Mouse (Mus musculus) forebrain, embryonic 12.5 days (tissue): Measurements from ENCODE around the gene Syngap1. TPM values are rescaled to one million over a fixed set of nuclear protein-coding genes. Genes with fewer than 3 reads are reported as not detected.
"Not testable (repeated sequence)": the region's sequence is repeated elsewhere in the genome, so short reads cannot be mapped to it uniquely, and the experiment has no call there.

Experiments used
- ATAC-seq: fragments of 200-750 bp; cut with Nextera tagmentation; 2 replicates; pipeline ENCODE4 v1.8.0; 2017; ENCODE audit warnings: moderate TSS enrichment; ENCODE audit not compliant: low FRiP score
- H3K27ac ChIP-seq: fragments of 300-500 bp; sonication (generic); 2 replicates; pipeline ENCODE4 v1.5.1; 2016; ENCODE audit warnings: mild to moderate bottlenecking
- H3K27me3 ChIP-seq: fragments of 300-500 bp; sonication (generic); 2 replicates; pipeline ENCODE4 v1.6.1; 2016; ENCODE audit warnings: mild to moderate bottlenecking
- H3K36me3 ChIP-seq: fragments of 300-500 bp; sonication (generic); replicated peaks from 2 replicates; pipeline ENCODE4 v1.6.1; 2016; ENCODE audit warnings: mild to moderate bottlenecking
- H3K4me1 ChIP-seq: fragments of 300-500 bp; sonication (generic); 2 replicates; pipeline ENCODE4 v1.6.1; 2016
- H3K4me2 ChIP-seq: fragments of 300-500 bp; sonication (generic); 2 replicates; pipeline ENCODE4 v1.6.1; 2016; ENCODE audit warnings: mild to moderate bottlenecking, moderate library complexity
- H3K4me3 ChIP-seq: fragments of 300-500 bp; sonication (generic); replicated peaks from 2 replicates; pipeline ENCODE4 v1.5.1; 2016; ENCODE audit warnings: mild to moderate bottlenecking
- H3K9ac ChIP-seq: fragments of 300-500 bp; sonication (generic); 2 replicates; pipeline ENCODE4 v1.6.1; 2016; ENCODE audit warnings: mild to moderate bottlenecking
- H3K9me3 ChIP-seq: fragments of 300-500 bp; sonication (generic); 2 replicates; pipeline ENCODE4 v1.6.1; 2016
- WGBS: fragments of 180-500 bp; shearing (Covaris S2); methylation state at CpG from one replicate; pipeline ENCODE4 v1.1.7; 2016; 5-methylcytosine and 5-hydroxymethylcytosine counted together
- polyA plus RNA-seq: library from polyadenylated mRNA; unstranded; fragments of >200 nt; fragmentation: Nextera tagmentation; extraction: Ambion mirVana; gene quantifications from 2 replicates; pipeline ENCODE4 v1.2.1, GENCODE M21; 2016

Gene Syngap1
- 3.9 and 4.8 TPM in 2 replicates for polyA plus RNA-seq

DNA sequence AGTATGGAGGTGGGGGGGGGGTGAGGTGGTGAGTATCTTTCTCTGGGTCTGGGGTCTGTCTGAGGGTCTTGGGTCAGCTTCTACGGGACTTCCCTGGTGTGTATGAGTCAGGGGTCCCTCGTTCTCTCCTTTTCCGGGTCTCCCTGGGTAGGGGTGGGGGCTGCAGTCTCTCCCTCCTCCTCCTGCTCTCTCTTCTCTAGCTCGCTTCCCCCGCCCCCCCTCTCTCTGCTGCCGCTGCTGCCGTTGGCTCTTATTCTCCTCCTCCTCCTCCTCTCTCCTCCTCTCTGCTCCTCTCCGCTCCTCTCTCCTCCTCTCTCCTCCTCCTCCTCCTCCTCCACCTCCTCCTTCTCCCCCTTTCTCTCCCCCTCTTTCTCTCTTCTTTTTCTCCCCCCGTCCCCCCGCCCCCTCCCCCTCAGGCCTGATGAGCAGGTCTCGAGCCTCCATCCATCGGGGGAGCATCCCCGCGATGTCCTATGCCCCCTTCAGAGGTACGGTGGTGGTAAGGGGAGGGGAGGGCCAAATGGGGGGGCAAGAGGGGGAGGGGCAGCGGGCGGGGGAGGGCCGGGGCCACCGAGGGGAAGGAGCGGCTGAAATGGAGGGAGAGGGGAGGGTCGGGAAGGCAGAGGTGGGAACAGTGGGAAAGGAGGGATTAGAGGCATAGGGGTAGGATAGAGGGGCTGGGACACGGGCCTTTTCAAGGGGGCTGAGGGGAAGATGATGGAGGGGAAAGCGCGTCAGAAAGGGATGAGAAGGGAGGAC is at the start of gene Syngap1:
Gene Syngap1 (plus strand): TSS at position 223 of the 759 bp plus-strand sequence.
- Histone ChIP-seq H3K4me1 (peaks cover 67% of the 10 kb centered on the region), H3K9ac (peak within 1 kb of the TSS; percentile 80), H3K27me3 (no peaks in the 10 kb centered on the region), H3K4me2 (peak within 1 kb of the TSS; percentile 98), H3K9me3 (no peaks in the 10 kb centered on the region), H3K27ac (peak within 1 kb of the TSS; percentile 97), H3K36me3 (peaks cover 11% of the 10 kb centered on the region), H3K4me3 (peak within 1 kb of the TSS; percentile 64)
- no peak for ATAC-seq
- under 1% methylated on average over 22 of the region's 24 CpGs for WGBS

DNA sequence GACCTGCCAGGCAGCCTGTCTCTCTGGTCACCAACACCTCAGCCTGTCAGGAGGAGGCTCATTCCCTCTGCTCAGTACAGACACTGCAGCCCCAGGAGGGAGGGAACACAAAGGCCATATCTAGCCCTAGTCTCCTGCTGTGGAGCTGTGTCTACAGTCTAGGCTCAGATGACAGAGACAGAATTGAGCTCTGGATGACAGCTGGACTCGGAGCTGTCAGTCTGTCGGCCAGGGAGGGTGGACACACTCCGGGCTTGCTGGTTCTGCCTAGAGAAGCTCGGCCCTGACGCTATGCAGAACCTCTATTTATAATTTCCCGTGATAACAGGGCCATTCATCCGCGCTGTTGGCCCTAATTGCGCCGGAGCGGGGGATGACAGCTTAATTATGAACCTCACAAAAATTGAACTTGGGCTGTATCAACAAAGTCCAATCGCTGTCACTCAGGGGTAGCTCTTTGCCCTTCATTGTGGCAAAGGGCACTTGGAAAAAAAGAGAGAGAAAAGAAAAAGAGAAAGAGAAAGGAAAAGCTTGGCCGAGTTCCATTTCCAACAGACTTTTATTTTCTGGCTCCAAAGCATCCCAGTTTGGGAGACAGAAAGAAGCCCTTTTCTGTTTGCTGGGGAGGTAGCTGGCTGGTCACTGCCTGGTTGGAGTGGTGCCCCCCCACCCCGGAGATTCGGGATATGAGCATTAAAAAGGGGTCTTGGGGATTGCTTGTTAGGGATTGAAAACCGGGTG is 48.2 kb upstream of the Syngap1 start:
- Histone ChIP-seq H3K4me3 (no peak overlapping the region), H3K27me3 (peaks cover 15% of the 10 kb centered on the region), H3K9me3 (no peaks in the 10 kb centered on the region), H3K36me3 (no peaks in the 10 kb centered on the region), H3K27ac (peak overlapping the region; percentile 47; the same call in 1 of the 2 replicates), H3K9ac (peak overlapping the region; percentile 33), H3K4me2 (peak overlapping the region; percentile 24; the same call in 1 of the 2 replicates), H3K4me1 (peaks cover 16% of the 10 kb centered on the region)
- 0 out of 2 replicates have a peak, but pooled peaks have one; percentile 60 for ATAC-seq
- 35% methylated on average over 16 of the region's 16 CpGs for WGBS

DNA sequence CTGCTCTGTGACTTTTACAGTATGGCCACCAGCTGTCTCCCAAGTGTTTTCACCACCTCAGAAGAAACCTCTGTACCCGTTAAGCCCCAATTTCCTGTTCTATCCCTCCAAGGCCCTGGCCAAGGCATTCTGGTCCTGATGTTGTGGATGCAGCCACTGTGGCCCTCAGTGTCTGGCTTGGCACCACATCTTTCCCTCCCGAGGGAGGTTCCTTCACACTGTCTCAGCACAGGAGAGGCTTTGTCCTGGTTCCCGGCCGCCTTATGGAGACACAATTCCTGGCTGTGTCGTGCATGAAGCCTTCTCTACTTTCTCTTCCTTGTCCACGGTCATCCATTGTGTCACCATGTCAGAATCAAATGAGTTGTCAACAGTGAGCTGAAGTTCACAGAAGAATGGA is 47.6 kb upstream of the Syngap1 start:
- Histone ChIP-seq H3K27me3 (peaks cover 13% of the 10 kb centered on the region; the same call in 1 of the 2 replicates), H3K4me3 (no peak overlapping the region), H3K27ac (no peak overlapping the region), H3K4me1 (peaks cover 16% of the 10 kb centered on the region), H3K9me3 (no peaks in the 10 kb centered on the region), H3K36me3 (no peaks in the 10 kb centered on the region), H3K4me2 (no peak overlapping the region), H3K9ac (no peak overlapping the region)
- WGBS = 60% methylated on average over 6 of the region's 6 CpGs
- no peak for ATAC-seq

DNA sequence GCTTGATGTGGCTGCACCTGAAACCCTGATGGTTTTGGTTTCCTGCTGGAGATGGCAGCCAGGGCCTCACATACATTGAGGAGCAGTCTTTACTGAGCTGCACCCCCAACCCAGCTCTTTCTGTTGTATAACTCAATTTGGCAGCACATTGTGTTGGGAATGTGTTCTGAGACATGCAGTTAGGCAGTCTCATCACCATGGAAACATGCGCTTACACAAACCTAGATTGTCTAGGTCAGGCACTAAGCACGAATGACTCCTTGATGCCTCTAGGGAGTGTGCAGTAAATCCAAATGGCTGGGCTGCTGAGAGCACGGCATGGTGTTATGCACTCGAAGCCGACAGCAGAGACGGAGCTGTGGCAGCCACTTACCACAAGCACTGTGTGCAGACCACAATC is 46.7 kb upstream of the Syngap1 start:
- peaks cover 12% of the 10 kb centered on the region; the same call in 1 of the 2 replicates for H3K27me3 ChIP-seq
- peaks cover 16% of the 10 kb centered on the region for H3K4me1 ChIP-seq
- no peak for ATAC-seq
- no peak overlapping the region for H3K4me2 ChIP-seq
- H3K36me3 ChIP-seq = no peaks in the 10 kb centered on the region
- H3K4me3 ChIP-seq = no peak overlapping the region
- H3K9me3 ChIP-seq = no peaks in the 10 kb centered on the region
- H3K27ac ChIP-seq = no peak overlapping the region
- H3K9ac ChIP-seq = no peak overlapping the region
- 83% methylated on average over 6 of the region's 6 CpGs for WGBS

DNA sequence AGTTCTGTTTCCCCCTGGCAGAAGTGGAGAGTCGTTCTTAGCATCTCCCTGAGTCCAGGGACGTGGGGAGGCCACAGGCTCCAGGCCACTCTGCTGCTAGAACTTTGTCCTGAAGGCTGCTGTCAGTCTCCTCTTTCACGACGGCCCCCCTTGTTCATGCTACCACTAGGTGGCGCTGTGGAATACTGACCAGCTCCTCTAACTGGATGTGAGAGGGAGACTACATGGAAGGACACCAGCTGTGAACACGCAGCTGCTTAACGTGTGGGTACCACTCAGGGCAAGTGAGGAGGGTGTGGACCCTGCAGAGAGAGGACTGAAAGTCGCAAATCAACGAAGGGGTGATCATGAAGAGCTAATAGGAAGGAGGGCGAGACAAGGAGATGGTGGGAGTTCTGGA is 45.5 kb upstream of the Syngap1 start:
- Histone ChIP-seq H3K4me3 (no peak overlapping the region), H3K4me1 (peaks cover 16% of the 10 kb centered on the region), H3K4me2 (no peak overlapping the region), H3K36me3 (no peaks in the 10 kb centered on the region), H3K9me3 (no peaks in the 10 kb centered on the region), H3K27me3 (peaks cover 19% of the 10 kb centered on the region; the same call in 1 of the 2 replicates), H3K27ac (no peak overlapping the region), H3K9ac (no peak overlapping the region)
- no peak for ATAC-seq
- 15% methylated on average over 10 of the region's 10 CpGs for WGBS

DNA sequence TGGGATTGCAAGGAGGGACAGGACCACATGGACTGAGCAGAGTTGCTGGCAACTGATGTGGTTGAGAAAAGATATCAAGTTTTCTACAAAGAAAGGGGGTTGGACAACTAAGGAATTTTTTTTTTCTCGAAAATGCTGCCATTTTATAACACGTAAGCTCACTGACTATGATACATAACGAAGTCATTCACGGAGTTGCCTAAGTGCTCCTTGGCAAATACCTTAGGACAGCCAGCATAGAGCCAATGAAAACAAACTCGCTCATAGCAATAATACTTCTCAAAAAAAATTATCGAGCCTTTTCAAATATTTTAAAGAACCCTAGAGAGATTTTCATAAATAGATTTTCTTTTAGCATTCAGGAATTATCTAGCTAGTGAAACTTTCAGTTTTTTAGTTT is 40.1 kb upstream of the Syngap1 start:
- Histone ChIP-seq H3K27me3 (peaks cover 19% of the 10 kb centered on the region; the same call in 1 of the 2 replicates), H3K4me2 (no peak overlapping the region), H3K36me3 (no peaks in the 10 kb centered on the region), H3K9me3 (no peaks in the 10 kb centered on the region), H3K4me3 (no peak overlapping the region), H3K27ac (no peak overlapping the region), H3K4me1 (no peaks in the 10 kb centered on the region), H3K9ac (no peak overlapping the region)
- no peak for ATAC-seq
- WGBS = 84% methylated on average over 6 of the region's 6 CpGs

DNA sequence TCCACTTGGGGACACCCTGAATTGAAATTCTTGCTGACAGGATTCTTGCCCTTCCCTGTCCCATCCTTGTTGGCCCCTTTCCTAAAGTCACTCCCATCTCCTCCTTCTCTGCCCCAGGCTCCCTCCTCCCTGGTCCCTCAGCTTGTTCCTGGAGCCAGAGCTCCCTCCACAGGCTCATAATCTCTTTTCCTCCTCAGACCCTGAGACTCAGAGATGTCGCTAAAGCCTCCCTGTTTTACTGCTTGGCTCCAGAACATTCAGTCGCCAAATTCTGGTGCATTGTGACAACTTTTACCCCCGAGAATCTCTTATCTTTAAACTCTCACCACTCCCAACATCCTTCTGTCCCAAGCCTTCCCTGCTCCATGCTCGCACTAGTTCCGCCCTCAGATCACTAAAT is 36.7 kb upstream of the Syngap1 start:
- ATAC-seq = no peak
- H3K27me3 ChIP-seq = peaks cover 7% of the 10 kb centered on the region; the same call in 1 of the 2 replicates

DNA sequence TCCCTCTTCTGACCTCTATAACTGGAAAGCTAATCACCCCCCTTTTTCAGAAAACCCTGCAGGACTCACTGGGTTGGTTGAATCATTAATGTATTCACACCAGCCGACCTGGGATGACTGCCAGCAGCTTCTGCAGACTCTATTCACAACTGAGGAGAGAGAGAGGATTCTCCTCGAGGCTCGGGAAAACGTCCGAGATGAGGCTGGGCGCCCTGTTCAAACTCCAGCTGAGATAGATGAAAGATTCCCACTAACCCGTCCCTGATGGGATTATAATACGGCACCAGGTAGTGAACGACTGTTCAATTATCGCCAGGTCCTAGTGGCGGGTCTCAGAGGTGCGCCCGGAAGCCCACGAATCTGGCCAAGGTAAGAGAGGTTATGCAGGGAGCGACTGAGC is 33.5 kb upstream of the Syngap1 start:
- H3K4me2 ChIP-seq, H3K9ac ChIP-seq, H3K4me1 ChIP-seq, H3K9me3 ChIP-seq, H3K27me3 ChIP-seq, H3K36me3 ChIP-seq, H3K4me3 ChIP-seq, ATAC-seq, H3K27ac ChIP-seq: not testable (repeated sequence)
- 91% methylated on average over 15 of the region's 15 CpGs for WGBS

More for the DNA sequence above, 36.7 kb upstream of the Syngap1 start:
- no peak overlapping the region for H3K4me3 ChIP-seq
- no peak overlapping the region for H3K27ac ChIP-seq
- H3K4me1 ChIP-seq = no peaks in the 10 kb centered on the region
- H3K9ac ChIP-seq = no peak overlapping the region
- WGBS = 64% methylated on average over 5 of the region's 5 CpGs
- no peaks in the 10 kb centered on the region for H3K9me3 ChIP-seq
- H3K4me2 ChIP-seq = no peak overlapping the region
- H3K36me3 ChIP-seq = no peaks in the 10 kb centered on the region

DNA sequence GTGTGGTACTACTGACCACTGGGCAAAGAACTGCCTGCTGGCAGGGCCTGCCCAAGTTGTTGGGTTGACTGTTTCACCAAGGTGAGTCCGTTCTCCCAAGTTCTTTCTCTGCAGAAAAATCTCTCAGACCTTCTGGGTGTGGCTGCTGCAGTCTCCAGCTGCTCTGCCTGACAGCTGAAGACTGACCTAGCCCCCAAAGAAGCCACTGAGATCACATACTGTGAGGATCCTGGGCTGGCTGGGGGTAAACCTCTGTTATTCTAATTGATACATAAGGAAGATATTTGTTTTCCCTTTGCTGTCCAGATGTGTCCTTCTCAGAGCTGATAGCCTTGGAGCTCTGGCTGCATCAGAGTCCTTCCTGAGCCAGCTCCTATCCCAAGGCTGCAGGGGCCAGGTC is 25.8 kb upstream of the Syngap1 start:
- H3K9me3 ChIP-seq = no peaks in the 10 kb centered on the region
- peaks cover 14% of the 10 kb centered on the region for H3K4me1 ChIP-seq
- H3K9ac ChIP-seq = no peak overlapping the region; the same call in 1 of the 2 replicates
- 50% methylated on average over 1 of the region's 1 CpGs for WGBS
- no peak overlapping the region for H3K4me3 ChIP-seq
- H3K27me3 ChIP-seq = no peaks in the 10 kb centered on the region
- ATAC-seq = no peak
- H3K27ac ChIP-seq = no peak overlapping the region
- H3K36me3 ChIP-seq = no peaks in the 10 kb centered on the region
- no peak overlapping the region for H3K4me2 ChIP-seq

DNA sequence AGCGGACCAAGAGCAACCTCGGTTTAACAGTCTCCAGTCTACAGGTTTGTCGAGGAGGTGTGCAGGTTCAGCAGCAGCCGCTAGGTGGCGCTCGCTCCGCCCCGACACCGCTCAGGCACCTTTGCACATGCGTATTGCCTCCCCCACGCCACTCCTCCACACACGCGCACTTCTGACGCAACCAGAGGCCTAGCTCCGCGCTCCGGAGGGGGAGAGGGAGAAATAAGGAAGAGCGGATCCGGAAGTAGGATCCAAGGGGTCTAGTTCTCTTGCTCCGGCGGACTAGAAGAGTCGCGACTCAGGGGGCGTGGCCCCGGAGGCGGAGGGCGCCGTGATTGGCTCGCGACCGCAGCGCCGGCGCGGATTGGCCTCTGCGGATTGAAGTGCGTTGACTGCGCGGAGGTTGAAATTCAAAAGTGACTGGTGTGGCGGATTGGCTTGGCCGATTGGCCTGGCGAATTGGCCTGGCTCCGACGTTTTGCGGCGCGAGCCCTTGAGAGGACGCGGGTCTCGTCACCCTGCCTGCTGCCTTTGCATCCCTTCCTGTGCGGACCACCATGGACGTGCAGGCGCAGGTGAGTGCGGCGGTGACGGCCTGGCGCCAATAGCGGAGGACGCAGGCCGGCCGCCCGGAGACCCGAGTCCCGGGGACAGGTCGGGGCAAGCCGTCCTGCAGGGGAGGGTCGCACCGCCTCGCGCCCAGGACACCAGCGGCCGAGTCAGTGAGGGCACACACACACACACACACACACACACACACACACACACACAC is 24.2 kb upstream of the Syngap1 start, which contains the start of gene Kifc5b:
Gene Kifc5b (plus strand): TSS at position 381 of the 772 bp plus-strand sequence.
- Histone ChIP-seq H3K9me3 (no peaks in the 10 kb centered on the region), H3K27me3 (no peaks in the 10 kb centered on the region), H3K27ac (peak within 1 kb of the TSS; percentile 86), H3K4me3 (peak within 1 kb of the TSS; percentile 78), H3K4me1 (peaks cover 14% of the 10 kb centered on the region), H3K36me3 (peaks cover 12% of the 10 kb centered on the region), H3K9ac (peak within 1 kb of the TSS; percentile 76), H3K4me2 (peak within 1 kb of the TSS; percentile 63)
- peak; percentile 99 for ATAC-seq
- WGBS = under 1% methylated on average over 61 of the region's 72 CpGs

DNA sequence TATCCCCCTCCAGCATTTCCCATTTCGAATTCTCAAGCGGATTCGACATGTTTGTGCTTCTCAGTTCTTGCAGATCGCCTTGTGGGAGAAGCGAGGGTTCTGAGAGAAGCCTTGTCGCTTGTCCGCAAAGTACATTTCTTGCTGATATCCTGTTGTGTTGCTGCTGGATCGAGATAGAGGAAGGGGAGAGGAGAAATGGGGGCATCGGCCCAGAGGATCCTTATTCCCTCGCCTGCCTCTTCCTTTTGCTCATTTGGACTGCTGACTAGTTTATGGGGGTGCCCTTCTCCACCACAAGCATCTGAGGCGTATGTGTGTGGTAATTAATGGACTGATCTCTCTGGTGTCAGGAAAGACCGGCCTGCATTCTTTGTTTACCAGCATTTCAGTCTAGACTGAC is 23.5 kb upstream of the Syngap1 start:
- Histone ChIP-seq H3K4me1 (peaks cover 14% of the 10 kb centered on the region), H3K4me3 (peak overlapping the region; percentile 78), H3K9ac (peak overlapping the region; percentile 76), H3K36me3 (peaks cover 12% of the 10 kb centered on the region), H3K4me2 (peak overlapping the region; percentile 63)
- ATAC-seq, H3K27me3 ChIP-seq, H3K27ac ChIP-seq, H3K9me3 ChIP-seq: not testable (repeated sequence)
- WGBS = 1% methylated on average over 12 of the region's 12 CpGs

DNA sequence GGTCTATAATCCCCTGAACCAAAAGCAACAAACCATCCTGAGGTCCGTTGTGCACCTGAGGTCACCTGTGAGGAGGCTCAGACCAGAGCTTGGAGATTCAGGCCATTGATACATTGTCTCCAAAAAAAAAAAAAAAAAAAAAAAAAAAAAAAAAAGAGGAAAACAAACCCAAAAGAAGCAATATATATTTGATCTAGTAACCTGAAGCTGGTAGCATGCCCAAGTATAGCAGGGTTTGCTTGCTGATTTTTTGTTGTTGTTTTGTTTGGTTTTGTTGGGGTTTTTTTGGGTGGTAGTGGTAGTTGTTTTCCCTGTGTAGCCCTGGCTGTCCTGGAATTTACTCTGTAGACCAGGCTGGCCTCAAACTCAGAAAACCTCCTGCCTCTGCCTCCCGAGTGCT is 22.7 kb upstream of the Syngap1 start:
- Histone ChIP-seq H3K4me2 (peak overlapping the region; percentile 63), H3K27me3 (no peaks in the 10 kb centered on the region), H3K36me3 (peaks cover 15% of the 10 kb centered on the region), H3K4me1 (peaks cover 14% of the 10 kb centered on the region), H3K9ac (no peak overlapping the region), H3K4me3 (peak overlapping the region; percentile 78), H3K27ac (no peak overlapping the region), H3K9me3 (no peaks in the 10 kb centered on the region)
- no peak for ATAC-seq
- WGBS = 72% methylated on average over 2 of the region's 2 CpGs
